Mouse (Mus musculus) hindbrain, embryonic 10.5 days (tissue): ENCODE results near the gene Trp53tg5. TPM values are rescaled to one million over a fixed set of nuclear protein-coding genes. Genes with fewer than 3 reads are reported as not detected.
A peak's percentile ranks its signal among the peaks of the same experiment; 100 is the strongest.

Source experiments
- DNase-seq: peaks from one replicate; pipeline ENCODE4 v3.0.0-alpha.2; 2017; ENCODE audit warnings: low spot score
- H3K27ac ChIP-seq: fragments of 300-500 bp; sonication (generic); 2 replicates; pipeline ENCODE4 v1.5.1; 2016; ENCODE audit warnings: mild to moderate bottlenecking, moderate library complexity
- H3K27me3 ChIP-seq: fragments of 300-500 bp; sonication (generic); 2 replicates; pipeline ENCODE4 v1.6.1; 2016; ENCODE audit warnings: mild to moderate bottlenecking; ENCODE audit not compliant: poor library complexity, insufficient read depth, severe bottlenecking
- H3K36me3 ChIP-seq: fragments of 300-500 bp; sonication (generic); 2 replicates; pipeline ENCODE4 v1.6.1; 2016; ENCODE audit warnings: mild to moderate bottlenecking, moderate library complexity
- H3K4me1 ChIP-seq: fragments of 300-500 bp; sonication (generic); replicated peaks from 2 replicates; pipeline ENCODE4 v1.6.1; 2016; ENCODE audit warnings: mild to moderate bottlenecking
- H3K4me3 ChIP-seq: fragments of 300-500 bp; sonication (generic); 2 replicates; pipeline ENCODE4 v1.5.1; 2016; ENCODE audit warnings: mild to moderate bottlenecking, moderate library complexity
- H3K9me3 ChIP-seq: fragments of 300-500 bp; sonication (generic); 2 replicates; pipeline ENCODE4 v1.6.1; 2016; ENCODE audit warnings: mild to moderate bottlenecking, moderate library complexity
- WGBS: fragments of 180-500 bp; shearing (Covaris S2); methylation state at CpG from one replicate; pipeline ENCODE4 v1.1.7; 2016; 5-methylcytosine and 5-hydroxymethylcytosine counted together
- polyA plus RNA-seq: library from polyadenylated mRNA; unstranded; fragments of >200 nt; fragmentation: Nextera tagmentation; extraction: Ambion mirVana; gene quantifications from 2 replicates; pipeline ENCODE4 v1.2.1, GENCODE M21; 2016

Trp53tg5 gene
- polyA plus RNA-seq, result not detected in 2 replicates

- no peak within 1 kb of the TSS for H3K4me3 ChIP-seq
- peaks cover 30% of the 10 kb centered on the region for H3K36me3 ChIP-seq
- no peaks in the 10 kb centered on the region for H3K9me3 ChIP-seq
- WGBS, result 86% methylated on average over 6 of the region's 6 CpGs
- H3K27me3 ChIP-seq, result no peaks in the 10 kb centered on the region
- H3K4me1 ChIP-seq, result no peaks in the 10 kb centered on the region
- H3K27ac ChIP-seq, result no peak within 1 kb of the TSS
- DNase-seq, result no peak
Observed at GRCm38 (mm10) chr2:164473624-164474023, at the start of gene Trp53tg5. Gene Trp53tg5, minus strand, starts transcription at chr2:164473724.

GRCm38 (mm10) chr2:164522280-164522679 is 48.8 kb upstream of the Trp53tg5 start:
- WGBS, result 31% methylated on average over 8 of the region's 8 CpGs
- no peak for DNase-seq
- peaks cover 13% of the 10 kb centered on the region for H3K9me3 ChIP-seq
- peaks cover 15% of the 10 kb centered on the region; the same call in 1 of the 2 replicates for H3K27me3 ChIP-seq
- H3K27ac ChIP-seq, result no peak overlapping the region
- no peaks in the 10 kb centered on the region for H3K36me3 ChIP-seq
- H3K4me3 ChIP-seq, result no peak overlapping the region
- H3K4me1 ChIP-seq, result peaks cover 5% of the 10 kb centered on the region

- Histone ChIP-seq H3K4me1 (peaks cover 5% of the 10 kb centered on the region), H3K27me3 (peaks cover 15% of the 10 kb centered on the region; the same call in 1 of the 2 replicates), H3K27ac (no peak overlapping the region), H3K4me3 (no peak overlapping the region), H3K36me3 (no peaks in the 10 kb centered on the region), H3K9me3 (peaks cover 10% of the 10 kb centered on the region)
- 18% methylated on average over 11 of the region's 11 CpGs for WGBS
- no peak for DNase-seq
Observed at GRCm38 (mm10) chr2:164521841-164522240, 48.3 kb upstream of the Trp53tg5 start.

- H3K4me3 ChIP-seq, result no peak overlapping the region
- no peaks in the 10 kb centered on the region for H3K36me3 ChIP-seq
- no peak overlapping the region for H3K27ac ChIP-seq
- WGBS, result 16% methylated on average over 3 of the region's 3 CpGs
- H3K27me3 ChIP-seq, result peaks cover 15% of the 10 kb centered on the region; the same call in 1 of the 2 replicates
- 0 out of 2 replicates have a peak, but pooled peaks cover 4% of the 10 kb centered on the region for H3K9me3 ChIP-seq
- DNase-seq, result peak; percentile 50
- H3K4me1 ChIP-seq, result peaks cover 5% of the 10 kb centered on the region
Observed at GRCm38 (mm10) chr2:164520782-164521181, 47.3 kb upstream of the Trp53tg5 start.

GRCm38 (mm10) chr2:164519171-164519526 is 45.6 kb upstream of the Trp53tg5 start:
- Histone ChIP-seq H3K9me3 (no peaks in the 10 kb centered on the region), H3K4me3 (no peak overlapping the region), H3K36me3 (no peaks in the 10 kb centered on the region), H3K27ac (no peak overlapping the region), H3K4me1 (peaks cover 5% of the 10 kb centered on the region), H3K27me3 (peaks cover 15% of the 10 kb centered on the region; the same call in 1 of the 2 replicates)
- no peak for DNase-seq
- 84% methylated on average over 6 of the region's 6 CpGs for WGBS

GRCm38 (mm10) chr2:164518266-164519170 is 45.0 kb upstream of the Trp53tg5 start:
- Histone ChIP-seq H3K27ac (no peak overlapping the region), H3K9me3 (no peaks in the 10 kb centered on the region), H3K27me3 (peaks cover 15% of the 10 kb centered on the region; the same call in 1 of the 2 replicates), H3K4me3 (no peak overlapping the region), H3K36me3 (no peaks in the 10 kb centered on the region), H3K4me1 (peaks cover 5% of the 10 kb centered on the region)
- 70% methylated on average over 11 of the region's 11 CpGs for WGBS
- DNase-seq, result no peak

- H3K36me3 ChIP-seq, result no peaks in the 10 kb centered on the region
- H3K4me1 ChIP-seq, result peaks cover 5% of the 10 kb centered on the region
- peaks cover 9% of the 10 kb centered on the region; the same call in 1 of the 2 replicates for H3K27me3 ChIP-seq
- DNase-seq, result peak; percentile 63
- no peak overlapping the region for H3K4me3 ChIP-seq
- 32% methylated on average over 10 of the region's 10 CpGs for WGBS
- no peak overlapping the region for H3K27ac ChIP-seq
- no peaks in the 10 kb centered on the region for H3K9me3 ChIP-seq
Observed at GRCm38 (mm10) chr2:164517485-164518221, 44.1 kb upstream of the Trp53tg5 start.

- no peak overlapping the region for H3K4me3 ChIP-seq
- 91% methylated on average over 11 of the region's 11 CpGs for WGBS
- 0 out of 2 replicates have a peak, but pooled peaks cover under 1% of the 10 kb centered on the region for H3K27me3 ChIP-seq
- no peaks in the 10 kb centered on the region for H3K9me3 ChIP-seq
- no peak for DNase-seq
- H3K27ac ChIP-seq, result no peak overlapping the region
- no peaks in the 10 kb centered on the region for H3K36me3 ChIP-seq
- no peaks in the 10 kb centered on the region; the same call in 1 of the 2 replicates for H3K4me1 ChIP-seq
Observed at GRCm38 (mm10) chr2:164516592-164516991, 43.1 kb upstream of the Trp53tg5 start.

- H3K4me3 ChIP-seq, result no peak overlapping the region
- no peaks in the 10 kb centered on the region for H3K36me3 ChIP-seq
- no peaks in the 10 kb centered on the region for H3K9me3 ChIP-seq
- H3K27me3 ChIP-seq, result no peaks in the 10 kb centered on the region
- DNase-seq, result no peak
- H3K4me1 ChIP-seq, result no peaks in the 10 kb centered on the region; the same call in 1 of the 2 replicates
- 82% methylated on average over 9 of the region's 9 CpGs for WGBS
- no peak overlapping the region for H3K27ac ChIP-seq
Observed at GRCm38 (mm10) chr2:164515897-164516296, 42.4 kb upstream of the Trp53tg5 start.

GRCm38 (mm10) chr2:164514916-164515315 is 41.4 kb upstream of the Trp53tg5 start:
- no peak overlapping the region for H3K27ac ChIP-seq
- 76% methylated on average over 3 of the region's 3 CpGs for WGBS
- no peaks in the 10 kb centered on the region for H3K36me3 ChIP-seq
- no peaks in the 10 kb centered on the region for H3K9me3 ChIP-seq
- no peaks in the 10 kb centered on the region for H3K27me3 ChIP-seq
- no peaks in the 10 kb centered on the region for H3K4me1 ChIP-seq
- H3K4me3 ChIP-seq, result no peak overlapping the region
- no peak for DNase-seq

- Histone ChIP-seq H3K4me3 (no peak overlapping the region), H3K9me3 (no peaks in the 10 kb centered on the region), H3K27ac (no peak overlapping the region), H3K4me1 (no peaks in the 10 kb centered on the region), H3K36me3 (no peaks in the 10 kb centered on the region), H3K27me3 (no peaks in the 10 kb centered on the region)
- 76% methylated on average over 8 of the region's 8 CpGs for WGBS
- no peak for DNase-seq
Observed at GRCm38 (mm10) chr2:164513389-164513788, 39.9 kb upstream of the Trp53tg5 start.

GRCm38 (mm10) chr2:164512121-164512909 is 38.8 kb upstream of the Trp53tg5 start:
- H3K27me3 ChIP-seq, result no peaks in the 10 kb centered on the region
- peaks cover 4% of the 10 kb centered on the region for H3K36me3 ChIP-seq
- H3K27ac ChIP-seq, result no peak overlapping the region
- 71% methylated on average over 14 of the region's 14 CpGs for WGBS
- H3K4me1 ChIP-seq, result no peaks in the 10 kb centered on the region
- H3K9me3 ChIP-seq, result no peaks in the 10 kb centered on the region
- DNase-seq, result no peak
- H3K4me3 ChIP-seq, result no peak overlapping the region
